Mouse (Mus musculus) hindbrain, embryonic 10.5 days (tissue): ENCODE data around the gene Nod2. TPM values are rescaled to one million over a fixed set of nuclear protein-coding genes. Genes with fewer than 3 reads are reported as not detected.
A peak's percentile ranks its signal among the peaks of the same experiment; 100 is the strongest.

Experiments used
- DNase-seq: peaks from one replicate; pipeline ENCODE4 v3.0.0-alpha.2; 2017; ENCODE audit warnings: low spot score
- H3K27ac ChIP-seq: fragments of 300-500 bp; sonication (generic); 2 replicates; pipeline ENCODE4 v1.5.1; 2016; ENCODE audit warnings: mild to moderate bottlenecking, moderate library complexity
- H3K27me3 ChIP-seq: fragments of 300-500 bp; sonication (generic); 2 replicates; pipeline ENCODE4 v1.6.1; 2016; ENCODE audit warnings: mild to moderate bottlenecking; ENCODE audit not compliant: poor library complexity, insufficient read depth, severe bottlenecking
- H3K36me3 ChIP-seq: fragments of 300-500 bp; sonication (generic); 2 replicates; pipeline ENCODE4 v1.6.1; 2016; ENCODE audit warnings: mild to moderate bottlenecking, moderate library complexity
- H3K4me1 ChIP-seq: fragments of 300-500 bp; sonication (generic); replicated peaks from 2 replicates; pipeline ENCODE4 v1.6.1; 2016; ENCODE audit warnings: mild to moderate bottlenecking
- H3K4me3 ChIP-seq: fragments of 300-500 bp; sonication (generic); 2 replicates; pipeline ENCODE4 v1.5.1; 2016; ENCODE audit warnings: mild to moderate bottlenecking, moderate library complexity
- H3K9me3 ChIP-seq: fragments of 300-500 bp; sonication (generic); 2 replicates; pipeline ENCODE4 v1.6.1; 2016; ENCODE audit warnings: mild to moderate bottlenecking, moderate library complexity
- WGBS: fragments of 180-500 bp; shearing (Covaris S2); methylation state at CpG from one replicate; pipeline ENCODE4 v1.1.7; 2016; 5-methylcytosine and 5-hydroxymethylcytosine counted together
- polyA plus RNA-seq: library from polyadenylated mRNA; unstranded; fragments of >200 nt; fragmentation: Nextera tagmentation; extraction: Ambion mirVana; gene quantifications from 2 replicates; pipeline ENCODE4 v1.2.1, GENCODE M21; 2016

Gene Nod2
- 0.15 and 0.17 TPM in 2 replicates for polyA plus RNA-seq

DNA sequence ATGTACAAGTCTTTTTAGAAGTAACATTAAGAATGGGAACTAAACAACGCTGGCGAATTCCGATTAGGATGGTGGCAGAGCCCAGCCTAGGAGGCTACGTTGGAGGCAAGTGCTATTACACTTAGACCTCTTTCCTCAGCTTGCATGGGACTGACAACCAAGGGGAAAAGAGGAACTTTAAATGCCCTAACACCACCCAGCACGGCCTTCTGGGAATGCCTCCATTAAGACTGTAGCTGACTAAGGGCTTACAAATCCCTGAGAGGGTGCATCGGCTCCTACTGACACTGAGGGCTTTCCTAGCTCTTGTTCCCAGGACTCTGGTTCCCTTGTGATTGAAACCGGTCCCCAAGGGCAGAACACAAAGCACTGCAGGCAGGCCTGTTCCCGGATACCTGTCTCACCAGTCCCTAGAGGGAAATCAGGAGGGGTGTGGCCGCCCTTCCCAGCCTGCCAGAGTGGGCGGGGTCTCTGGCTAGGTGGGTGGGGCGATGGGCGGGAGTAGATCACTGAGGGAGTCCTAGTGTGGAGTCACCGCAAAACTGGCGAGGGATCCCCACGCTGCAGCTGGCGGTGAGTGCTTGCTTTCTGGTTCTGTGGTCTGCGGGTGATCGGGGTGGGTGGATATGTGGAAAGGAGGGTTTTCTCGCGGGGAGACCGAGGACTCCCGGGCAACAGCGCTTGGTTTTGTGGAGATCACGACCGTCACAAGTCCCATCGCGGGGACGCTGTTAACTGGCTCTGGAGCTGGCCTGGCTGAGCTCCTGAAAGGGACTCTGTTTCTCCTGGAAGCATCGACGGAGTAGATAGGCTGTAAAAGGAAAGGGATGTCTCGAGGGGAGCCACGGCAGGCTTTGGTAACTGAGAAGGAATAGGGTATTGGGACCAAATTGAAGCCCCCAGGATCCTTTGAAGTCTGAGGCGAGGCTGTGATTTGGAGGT lies at the start of gene Nod2:
Gene Nod2 (plus strand): TSS at position 479 of the 942 bp plus-strand sequence.
- peak; percentile 72 for DNase-seq
- Histone ChIP-seq H3K27ac (no peak within 1 kb of the TSS), H3K4me1 (peaks cover 15% of the 10 kb centered on the region), H3K36me3 (no peaks in the 10 kb centered on the region), H3K27me3 (peaks cover 44% of the 10 kb centered on the region), H3K4me3 (peak within 1 kb of the TSS; percentile 49), H3K9me3 (no peaks in the 10 kb centered on the region)
- 10% methylated on average over 33 of the region's 33 CpGs for whole genome bisulfite sequencing

DNA sequence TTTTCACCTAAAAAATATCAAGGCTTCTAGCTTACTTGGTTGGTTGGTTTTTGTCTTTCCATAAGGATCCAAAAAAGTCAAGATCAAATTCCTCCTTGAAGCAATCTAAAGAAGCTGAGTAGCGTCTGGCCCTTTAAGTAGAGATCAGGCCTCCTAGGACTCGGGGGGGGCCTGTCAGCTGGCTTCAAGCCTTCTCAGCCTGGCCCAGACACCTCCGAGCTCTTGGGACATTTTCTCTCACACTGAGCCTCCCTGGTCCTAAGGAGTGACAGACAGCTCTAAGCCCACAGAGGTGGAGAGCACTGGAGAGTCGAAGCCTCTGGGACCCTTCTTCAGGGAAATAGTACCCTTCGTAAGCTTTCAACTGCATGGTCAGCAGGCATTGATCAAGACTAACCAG lies 48.5 kb upstream of the Nod2 start:
- WGBS = 70% methylated on average over 5 of the region's 5 CpGs
- no peak for DNase-seq
- Histone ChIP-seq H3K27me3 (no peaks in the 10 kb centered on the region), H3K4me1 (peaks cover 35% of the 10 kb centered on the region), H3K36me3 (peaks cover 4% of the 10 kb centered on the region), H3K4me3 (no peak overlapping the region), H3K27ac (peak overlapping the region; percentile 30; the same call in 1 of the 2 replicates), H3K9me3 (peaks cover 7% of the 10 kb centered on the region; the same call in 1 of the 2 replicates)

DNA sequence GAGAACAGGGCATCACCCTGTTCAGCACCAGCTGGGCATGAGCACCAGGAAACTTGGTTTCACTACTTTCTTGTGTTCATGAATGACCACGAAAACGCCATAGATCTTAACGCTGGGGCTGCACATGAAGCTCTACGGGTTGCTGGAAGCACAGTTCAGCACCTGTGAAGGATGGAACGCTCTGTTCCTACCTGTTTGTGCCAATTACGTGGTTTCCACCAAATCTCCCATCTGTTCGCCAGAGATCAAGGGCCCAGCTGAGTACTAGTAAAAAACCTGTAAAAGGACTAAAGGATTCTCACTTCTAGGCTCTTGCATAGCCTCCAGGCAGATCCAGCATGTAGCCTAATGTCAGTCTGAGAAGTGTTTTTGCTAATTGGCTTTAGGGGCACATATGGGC lies 47.6 kb upstream of the Nod2 start:
- 91% methylated on average over 7 of the region's 7 CpGs for WGBS
- Histone ChIP-seq H3K36me3 (no peaks in the 10 kb centered on the region), H3K4me1 (peaks cover 44% of the 10 kb centered on the region), H3K27ac (no peak overlapping the region), H3K9me3 (peaks cover 7% of the 10 kb centered on the region; the same call in 1 of the 2 replicates), H3K4me3 (no peak overlapping the region), H3K27me3 (no peaks in the 10 kb centered on the region)
- DNase-seq = no peak

DNA sequence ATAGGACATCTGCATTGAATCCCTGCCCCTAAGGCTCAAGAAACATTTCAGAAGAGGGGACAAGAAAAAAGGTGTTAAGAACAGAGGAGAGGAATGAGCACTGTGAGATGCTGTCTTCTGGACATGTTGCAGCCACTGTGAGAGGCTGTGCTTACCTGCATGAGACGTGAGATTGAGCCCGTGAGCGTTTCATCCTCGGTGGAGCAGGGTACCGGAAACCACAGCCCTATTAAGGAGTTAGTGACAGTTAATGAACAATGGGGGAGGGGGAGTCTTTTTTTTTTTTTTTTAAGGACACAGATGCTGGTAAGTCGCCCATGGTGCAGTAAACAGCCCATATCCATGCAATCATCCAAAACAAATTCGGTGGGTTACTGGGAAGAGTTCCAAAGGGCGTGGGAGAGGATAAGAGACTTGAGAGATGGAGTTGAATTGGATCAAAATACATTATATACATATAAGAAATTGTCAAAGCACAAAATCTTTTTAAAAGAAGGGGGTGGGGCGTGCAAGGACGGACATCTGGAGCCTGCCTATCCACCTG lies 43.6 kb upstream of the Nod2 start:
- no peak for DNase-seq
- Histone ChIP-seq H3K27ac (peak overlapping the region; percentile 81), H3K36me3 (no peaks in the 10 kb centered on the region), H3K27me3 (no peaks in the 10 kb centered on the region), H3K4me3 (peak overlapping the region; percentile 39), H3K4me1 (peaks cover 44% of the 10 kb centered on the region), H3K9me3 (peaks cover 7% of the 10 kb centered on the region; the same call in 1 of the 2 replicates)
- WGBS = 3% methylated on average over 10 of the region's 10 CpGs

DNA sequence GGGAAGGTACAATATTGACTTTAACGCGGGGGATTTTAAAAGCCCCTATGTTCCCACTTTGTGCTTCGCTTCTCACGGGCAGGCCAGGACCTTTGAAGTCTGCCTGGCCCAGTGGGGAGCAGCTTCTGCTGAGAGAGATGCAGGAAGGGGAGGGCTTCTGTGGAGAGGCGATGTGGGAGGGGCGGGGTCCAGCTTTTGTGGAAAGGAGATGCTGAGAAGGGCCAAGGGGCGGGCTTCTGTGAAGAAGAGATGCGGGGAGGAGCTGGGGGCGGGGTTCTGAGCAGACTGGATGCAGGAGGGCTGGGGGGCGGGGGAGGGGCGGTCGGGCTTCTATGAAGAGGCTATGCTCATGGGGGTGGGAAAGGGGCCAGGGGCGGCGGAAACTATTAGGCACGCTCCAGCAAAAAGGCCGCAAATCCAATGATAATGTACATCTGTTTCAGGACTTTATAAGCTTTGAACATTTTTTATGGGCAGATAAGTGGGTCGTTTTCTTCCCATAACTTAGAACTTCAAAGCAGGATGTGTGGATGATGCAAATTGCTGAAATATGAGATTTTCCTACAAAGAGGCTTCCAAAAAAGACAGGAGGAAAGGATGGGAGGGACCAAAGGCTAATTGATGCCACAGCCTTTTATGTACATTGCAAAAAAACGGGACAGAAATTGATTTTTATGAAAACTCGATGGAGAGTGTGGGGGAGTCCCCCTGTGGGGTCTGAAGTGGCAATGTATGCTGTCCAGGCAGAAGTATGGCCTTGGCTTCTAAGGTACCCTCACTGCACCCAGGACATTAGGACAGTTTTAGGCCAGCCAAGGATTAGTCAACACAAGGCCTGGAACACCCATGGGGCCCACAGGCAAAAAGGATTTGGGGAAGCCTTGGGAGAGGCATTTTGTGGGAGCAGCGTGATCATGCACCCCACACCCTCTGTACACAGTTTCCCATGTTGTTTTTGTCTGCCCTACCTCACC lies 42.8 kb upstream of the Nod2 start:
- 5% methylated on average over 20 of the region's 20 CpGs for WGBS
- peaks cover 7% of the 10 kb centered on the region; the same call in 1 of the 2 replicates for H3K9me3 ChIP-seq

DNA sequence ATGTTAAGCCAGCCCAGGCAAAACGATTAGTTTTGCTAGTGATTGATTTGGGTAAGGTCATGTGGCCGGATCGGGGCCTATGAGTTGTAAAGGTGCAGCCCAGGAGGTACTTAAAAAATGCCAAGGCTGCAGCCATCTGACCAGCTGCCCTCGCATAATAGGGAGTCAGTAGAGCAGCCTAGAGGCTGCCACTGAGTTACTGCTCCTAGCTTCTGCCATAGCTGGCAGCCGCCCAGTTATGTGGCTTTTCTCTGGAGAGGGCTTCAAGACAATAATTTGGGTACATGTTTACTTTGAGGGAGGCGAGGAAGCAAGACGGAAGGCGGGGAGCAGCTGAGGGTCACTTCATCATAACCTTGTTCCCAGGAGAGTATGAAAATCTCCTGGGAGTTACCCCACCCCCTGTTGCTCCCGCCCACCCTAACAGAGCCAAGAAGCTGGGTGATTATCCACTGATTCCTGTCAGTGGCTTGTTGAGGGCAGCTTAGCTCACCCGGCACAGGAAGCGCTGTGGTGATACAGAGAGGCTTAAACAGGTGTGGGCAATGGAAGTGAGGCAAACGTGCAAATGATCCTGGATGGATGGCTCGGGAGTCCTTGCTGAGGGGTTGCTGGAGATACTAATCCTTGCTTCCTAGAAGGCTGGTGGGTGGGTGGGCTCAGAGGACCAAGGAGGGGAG lies 41.6 kb upstream of the Nod2 start:
- DNase-seq = no peak

More for the DNA sequence above, 42.8 kb upstream of the Nod2 start:
- peak; percentile 96 for DNase-seq
- peak overlapping the region; percentile 81 for H3K27ac ChIP-seq
- H3K4me3 ChIP-seq = peak overlapping the region; percentile 39
- H3K36me3 ChIP-seq = no peaks in the 10 kb centered on the region
- H3K27me3 ChIP-seq = no peaks in the 10 kb centered on the region
- peaks cover 48% of the 10 kb centered on the region for H3K4me1 ChIP-seq

DNA sequence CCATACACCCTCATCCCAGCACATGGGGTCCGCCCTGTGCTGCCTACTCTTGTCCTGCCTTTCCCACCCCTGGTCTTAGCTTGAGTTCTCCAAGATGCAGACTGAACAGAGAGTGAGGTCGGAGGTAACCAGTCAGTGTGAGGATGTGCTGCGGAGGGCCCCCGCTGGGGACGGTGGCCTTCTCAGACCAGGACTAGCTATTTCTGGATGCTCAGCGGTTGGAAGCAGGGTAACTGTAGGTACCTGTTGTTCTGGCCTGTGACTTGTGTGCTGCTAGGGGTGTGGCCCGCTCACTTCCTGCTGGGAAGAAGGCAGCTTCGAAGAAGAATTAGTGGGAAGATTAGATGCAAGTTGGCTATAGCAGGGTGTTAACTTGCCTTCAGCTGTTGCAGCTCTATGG lies 38.1 kb upstream of the Nod2 start:
- DNase-seq = no peak
- Histone ChIP-seq H3K4me3 (no peak overlapping the region), H3K4me1 (peaks cover 42% of the 10 kb centered on the region), H3K27ac (no peak overlapping the region), H3K27me3 (no peaks in the 10 kb centered on the region), H3K9me3 (no peaks in the 10 kb centered on the region), H3K36me3 (no peaks in the 10 kb centered on the region)
- WGBS = 84% methylated on average over 8 of the region's 8 CpGs

More for the DNA sequence above, 41.6 kb upstream of the Nod2 start:
- peak overlapping the region; percentile 81 for H3K27ac ChIP-seq
- H3K4me1 ChIP-seq = peaks cover 52% of the 10 kb centered on the region
- H3K9me3 ChIP-seq = peaks cover 7% of the 10 kb centered on the region; the same call in 1 of the 2 replicates
- H3K36me3 ChIP-seq = no peaks in the 10 kb centered on the region
- 49% methylated on average over 13 of the region's 13 CpGs for WGBS
- no peaks in the 10 kb centered on the region for H3K27me3 ChIP-seq
- no peak overlapping the region for H3K4me3 ChIP-seq

DNA sequence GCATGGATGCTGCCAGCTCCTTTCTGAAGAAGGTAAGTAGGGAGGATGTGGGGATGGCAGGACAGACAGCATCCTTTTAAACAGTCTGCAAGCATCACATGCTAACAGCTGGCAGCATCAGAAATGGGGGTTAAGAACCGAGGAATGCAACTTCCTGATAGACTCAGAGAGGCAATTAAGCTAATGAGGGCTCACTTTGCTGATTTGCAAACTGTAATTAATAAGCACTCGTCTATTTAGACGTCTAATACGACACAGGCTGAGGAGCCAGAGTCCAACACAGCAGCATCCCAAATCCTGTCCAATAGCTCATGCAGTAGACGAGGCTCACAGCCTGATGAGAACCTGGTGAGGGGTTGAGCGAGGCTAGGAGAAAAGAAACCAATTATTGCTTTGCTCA lies 36.8 kb upstream of the Nod2 start:
- Histone ChIP-seq H3K9me3 (no peaks in the 10 kb centered on the region), H3K27me3 (peaks cover 8% of the 10 kb centered on the region; the same call in 1 of the 2 replicates), H3K4me3 (no peak overlapping the region), H3K36me3 (no peaks in the 10 kb centered on the region), H3K27ac (no peak overlapping the region), H3K4me1 (peaks cover 36% of the 10 kb centered on the region)
- DNase-seq = no peak
- 88% methylated on average over 6 of the region's 6 CpGs for WGBS

DNA sequence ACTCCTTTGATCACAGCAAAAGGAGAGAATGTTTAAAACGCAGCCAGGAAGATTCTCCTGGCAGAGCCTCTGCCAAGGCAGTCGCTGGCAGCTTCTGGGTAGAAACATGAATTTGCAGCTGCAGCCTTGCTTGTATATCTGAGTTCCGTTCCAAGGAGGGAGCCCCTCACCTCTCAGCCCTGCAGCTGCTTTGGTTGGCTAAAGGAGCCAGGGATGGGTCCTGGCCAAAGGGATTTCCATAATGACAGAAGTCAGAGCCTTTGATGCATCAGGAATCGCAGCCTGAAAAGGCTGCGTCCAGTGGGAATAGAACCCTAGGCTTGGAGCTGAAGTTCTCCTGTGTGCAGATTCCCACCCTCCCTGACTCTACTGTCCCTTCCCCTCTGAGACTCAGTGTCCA lies 32.1 kb upstream of the Nod2 start:
- WGBS = 85% methylated on average over 5 of the region's 5 CpGs
- no peak overlapping the region for H3K27ac ChIP-seq
- H3K36me3 ChIP-seq = no peaks in the 10 kb centered on the region
- peaks cover 10% of the 10 kb centered on the region for H3K4me1 ChIP-seq
- peaks cover 18% of the 10 kb centered on the region; the same call in 1 of the 2 replicates for H3K27me3 ChIP-seq
- no peaks in the 10 kb centered on the region for H3K9me3 ChIP-seq
- H3K4me3 ChIP-seq = no peak overlapping the region
- DNase-seq = no peak

DNA sequence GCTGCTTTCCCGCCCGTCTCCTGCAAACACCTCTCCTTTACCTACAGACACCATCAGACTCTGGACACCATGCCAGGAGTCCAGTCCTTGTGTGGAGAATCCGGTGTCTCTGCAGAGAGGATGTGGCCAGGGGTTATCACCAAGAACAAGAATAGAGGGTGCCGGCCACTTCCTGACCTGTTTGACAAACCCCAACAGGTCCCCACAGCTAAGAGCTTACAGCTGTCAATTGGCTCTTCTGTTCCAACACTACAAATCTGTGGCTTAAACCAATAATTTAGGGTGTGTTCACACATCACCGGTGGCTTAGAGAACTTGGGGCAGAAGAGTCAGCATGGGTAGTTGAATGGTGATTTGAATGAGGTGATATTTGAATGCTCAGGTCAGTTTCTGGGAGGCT lies 28.5 kb upstream of the Nod2 start:
- Histone ChIP-seq H3K27ac (0 out of 2 replicates have a peak overlapping the region, but pooled peaks have one; percentile 23), H3K27me3 (peaks cover 41% of the 10 kb centered on the region), H3K4me1 (peaks cover 13% of the 10 kb centered on the region), H3K36me3 (no peaks in the 10 kb centered on the region), H3K4me3 (no peak overlapping the region), H3K9me3 (no peaks in the 10 kb centered on the region)
- 82% methylated on average over 5 of the region's 5 CpGs for WGBS
- DNase-seq = no peak

DNA sequence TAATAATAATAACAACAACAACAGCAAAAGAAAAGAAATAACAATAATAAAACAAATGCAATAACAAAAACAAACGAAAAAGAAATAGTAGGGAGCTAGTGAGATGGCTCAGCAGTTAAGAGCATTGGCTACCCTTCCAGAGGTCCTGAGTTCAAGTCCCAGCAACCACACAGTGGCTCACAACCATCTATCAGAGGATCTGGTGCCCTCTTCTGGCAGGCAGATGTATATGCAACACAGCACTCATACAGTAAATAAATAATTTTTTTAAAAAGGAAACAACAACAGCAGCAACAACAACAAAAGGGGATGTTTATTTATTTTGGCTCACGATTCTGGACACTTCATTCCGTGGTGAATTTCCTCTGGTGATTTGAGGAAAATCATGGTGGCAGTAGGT lies 27.6 kb upstream of the Nod2 start:
- Histone ChIP-seq H3K4me3 (no peak overlapping the region), H3K27me3 (peaks cover 45% of the 10 kb centered on the region), H3K4me1 (peaks cover 13% of the 10 kb centered on the region), H3K9me3 (no peaks in the 10 kb centered on the region), H3K36me3 (no peaks in the 10 kb centered on the region), H3K27ac (no peak overlapping the region)
- DNase-seq = no peak
- 75% methylated on average over 3 of the region's 3 CpGs for WGBS

DNA sequence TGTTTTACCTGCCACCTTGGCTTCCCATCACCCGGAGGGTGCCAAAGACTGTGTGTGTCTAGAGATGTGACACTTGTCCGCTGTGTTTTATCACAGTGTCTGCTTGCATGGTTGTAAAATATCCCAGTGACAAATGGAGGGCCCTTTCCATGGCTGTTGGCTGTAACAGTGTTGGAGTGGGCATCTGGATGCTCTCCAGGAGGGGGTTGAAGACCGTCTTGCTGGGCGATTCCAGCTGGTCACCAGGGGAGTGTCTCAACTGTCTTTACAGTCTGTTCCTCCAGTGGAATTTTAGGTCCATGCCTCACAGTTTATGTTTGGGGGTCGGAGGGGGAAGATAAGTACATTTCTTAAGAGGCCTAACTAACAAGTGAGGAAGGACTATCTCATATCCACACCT lies 26.2 kb upstream of the Nod2 start:
- H3K9me3 ChIP-seq = no peaks in the 10 kb centered on the region
- no peak for DNase-seq
- peaks cover 50% of the 10 kb centered on the region for H3K27me3 ChIP-seq
- H3K36me3 ChIP-seq = no peaks in the 10 kb centered on the region
- H3K27ac ChIP-seq = no peak overlapping the region
- peaks cover 7% of the 10 kb centered on the region for H3K4me1 ChIP-seq
- 73% methylated on average over 5 of the region's 5 CpGs for WGBS
- H3K4me3 ChIP-seq = no peak overlapping the region
